Mouse (Mus musculus) lung, postnatal 36 days (tissue): ENCODE results near the gene P2ry14.
A peak's percentile ranks its signal among the peaks of the same experiment; 100 is the strongest.
"Not testable (repeated sequence)": the region's sequence is repeated elsewhere in the genome, so short reads cannot be mapped to it uniquely, and the experiment has no call there.

Experiments
- DNase-seq: peaks from one replicate; pipeline ENCODE4 v3.0.0; 2022; ENCODE audit warnings: mixed read lengths

P2ry14 gene

GRCm38 (mm10) chr3:59102146-59102545 lies 51.3 kb downstream of the P2ry14 start:
- no peak for DNase-seq

- DNase-seq: no peak
These were observed 52.0 kb downstream of the P2ry14 start, which contains the start of gene Gpr171 for GRCm38 (mm10) chr3:59101218-59101986. Gene Gpr171 (minus strand): TSS chr3:59101821.

- DNase-seq: peak; percentile 48
These were observed 54.9 kb downstream of the P2ry14 start for GRCm38 (mm10) chr3:59098540-59098939.

GRCm38 (mm10) chr3:59097421-59097820 lies 56.0 kb downstream of the P2ry14 start:
- DNase-seq: peak; percentile 40

- DNase-seq: no peak
These were observed 60.7 kb downstream of the P2ry14 start for GRCm38 (mm10) chr3:59092702-59093101.

GRCm38 (mm10) chr3:59080919-59081318 lies 72.5 kb downstream of the P2ry14 start:
- DNase-seq: peak; percentile 52

GRCm38 (mm10) chr3:59080293-59080916 lies 73.0 kb downstream of the P2ry14 start:
- DNase-seq: no peak

- DNase-seq: peak; percentile 85
These were observed 74.1 kb downstream of the P2ry14 start for GRCm38 (mm10) chr3:59079327-59079726.

- DNase-seq: no peak
These were observed 74.8 kb downstream of the P2ry14 start for GRCm38 (mm10) chr3:59078585-59078984.

GRCm38 (mm10) chr3:59077278-59077677 lies 76.1 kb downstream of the P2ry14 start:
- peak; percentile 39 for DNase-seq

- DNase-seq: not testable (repeated sequence)
These were observed 84.3 kb downstream of the P2ry14 start for GRCm38 (mm10) chr3:59069071-59069470.

- no peak for DNase-seq
These were observed 86.7 kb downstream of the P2ry14 start for GRCm38 (mm10) chr3:59066558-59067294.

- DNase-seq: no peak
These were observed 87.5 kb downstream of the P2ry14 start for GRCm38 (mm10) chr3:59065937-59066336.
